Mouse (Mus musculus): ENCODE data around the gene Zdbf2.

Zdbf2 gene

DNA sequence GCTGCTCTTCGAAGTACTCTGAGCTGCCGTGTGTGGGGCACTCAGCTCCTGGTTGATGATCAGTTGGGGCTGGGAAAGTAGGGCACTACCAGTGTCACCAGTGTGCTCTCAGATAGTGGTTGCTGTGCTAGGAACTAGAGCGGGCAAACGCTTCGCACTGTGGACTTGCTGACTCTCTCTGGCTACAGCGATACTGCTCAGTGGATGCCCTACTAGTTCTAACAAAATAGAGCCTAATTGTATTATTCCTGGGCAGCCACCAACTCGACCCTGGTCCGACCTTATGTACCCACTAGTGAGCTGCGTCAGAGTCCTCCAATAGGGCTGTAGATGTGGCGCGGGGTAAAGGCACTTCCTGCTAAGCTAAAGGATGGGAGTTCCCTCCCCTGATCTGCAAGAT lies 9.4 kb upstream of the Zdbf2 start:
- no peak for DNase-seq (ENCODE audit: low read depth, low spot score)

DNA sequence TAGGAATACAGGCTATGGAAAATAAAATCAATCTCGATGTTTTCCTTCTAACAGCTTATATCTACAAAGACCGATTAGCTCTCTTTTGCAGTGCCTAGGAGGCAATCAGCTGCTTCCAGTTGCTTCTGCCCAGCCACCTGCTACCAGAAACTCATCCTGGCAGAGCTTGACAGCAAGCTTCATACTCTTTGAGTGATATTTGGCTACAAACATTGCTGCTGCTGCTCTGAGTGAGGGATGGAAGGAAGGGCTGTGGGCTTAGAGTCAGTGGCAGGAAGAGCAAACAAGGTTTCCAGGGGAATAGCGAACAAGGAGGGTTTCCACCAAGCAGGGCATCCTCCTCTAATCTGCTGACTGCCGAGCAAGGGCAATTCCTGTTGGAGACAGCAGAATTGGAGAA lies 7.6 kb upstream of the Zdbf2 start:
- no peak for DNase-seq (ENCODE audit: low read depth, low spot score)

DNA sequence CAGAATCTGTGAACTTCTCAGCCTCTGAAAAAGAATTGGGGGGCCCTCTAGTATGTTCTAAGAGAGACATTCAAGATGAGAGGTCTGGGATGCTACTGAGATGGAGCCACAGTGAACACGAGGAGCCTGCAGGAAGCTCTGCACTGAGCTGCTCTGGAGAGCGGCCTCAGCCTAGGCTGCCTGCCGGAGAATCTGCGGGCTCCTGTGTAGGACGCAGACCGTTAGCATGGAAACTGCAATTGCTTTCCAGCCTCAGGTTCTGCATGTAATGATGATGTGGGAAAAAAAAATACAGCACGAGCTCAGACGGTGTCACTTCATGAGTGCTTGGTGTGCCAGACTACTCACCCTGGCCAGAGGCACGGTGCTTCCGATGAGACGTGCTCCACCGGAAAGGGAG lies 6.9 kb upstream of the Zdbf2 start:
- peak; percentile 16 for DNase-seq (ENCODE audit: low read depth, low spot score)

DNA sequence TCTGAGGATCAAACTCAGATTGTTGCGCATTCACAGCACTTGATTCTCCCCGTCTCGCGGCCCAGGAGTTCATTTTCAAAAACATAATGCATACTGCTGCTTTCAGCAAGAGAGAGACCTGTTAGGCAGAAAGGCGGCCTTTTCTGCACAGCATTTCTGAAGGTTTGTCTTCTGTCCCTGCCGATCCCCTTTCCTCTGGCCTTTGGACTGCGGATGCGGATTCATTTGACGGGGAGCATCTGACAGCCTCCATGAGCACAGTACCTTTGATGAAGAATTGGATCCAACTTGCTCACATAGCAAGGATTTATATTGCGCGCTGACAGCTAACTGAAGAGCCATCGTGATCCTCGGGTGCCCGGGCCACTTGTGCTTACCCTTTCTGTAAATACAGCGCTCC lies 6.3 kb upstream of the Zdbf2 start:
- no peak for DNase-seq (ENCODE audit: low read depth, low spot score)

DNA sequence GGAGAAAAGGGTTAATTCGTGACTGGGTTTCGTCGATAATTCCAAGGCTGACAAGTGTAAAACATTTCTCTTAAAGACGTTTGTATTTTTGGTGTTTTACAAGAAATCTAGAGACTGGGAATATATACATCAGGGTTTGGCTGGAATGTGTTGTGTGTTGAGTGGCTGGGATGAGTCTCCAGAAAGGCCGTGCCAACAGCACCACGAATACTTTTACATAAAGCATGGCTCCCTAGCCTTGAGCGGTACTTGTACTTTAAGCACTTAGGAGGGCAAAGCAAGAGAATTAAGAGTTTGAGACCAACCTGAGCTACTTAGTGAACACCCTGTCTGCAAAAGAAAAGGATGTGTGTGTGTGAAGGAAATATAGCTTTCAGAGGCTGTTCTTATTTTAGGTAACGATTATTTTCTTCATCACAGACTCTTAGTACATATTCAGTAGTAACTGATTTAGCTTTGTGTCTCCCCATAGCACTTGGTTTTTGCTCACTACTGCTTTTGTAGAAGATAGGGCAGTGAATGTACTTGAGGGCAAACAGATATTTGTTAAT lies 865 bp upstream of the Zdbf2 start:
- DNase-seq (ENCODE audit: low read depth, low spot score) = no peak

DNA sequence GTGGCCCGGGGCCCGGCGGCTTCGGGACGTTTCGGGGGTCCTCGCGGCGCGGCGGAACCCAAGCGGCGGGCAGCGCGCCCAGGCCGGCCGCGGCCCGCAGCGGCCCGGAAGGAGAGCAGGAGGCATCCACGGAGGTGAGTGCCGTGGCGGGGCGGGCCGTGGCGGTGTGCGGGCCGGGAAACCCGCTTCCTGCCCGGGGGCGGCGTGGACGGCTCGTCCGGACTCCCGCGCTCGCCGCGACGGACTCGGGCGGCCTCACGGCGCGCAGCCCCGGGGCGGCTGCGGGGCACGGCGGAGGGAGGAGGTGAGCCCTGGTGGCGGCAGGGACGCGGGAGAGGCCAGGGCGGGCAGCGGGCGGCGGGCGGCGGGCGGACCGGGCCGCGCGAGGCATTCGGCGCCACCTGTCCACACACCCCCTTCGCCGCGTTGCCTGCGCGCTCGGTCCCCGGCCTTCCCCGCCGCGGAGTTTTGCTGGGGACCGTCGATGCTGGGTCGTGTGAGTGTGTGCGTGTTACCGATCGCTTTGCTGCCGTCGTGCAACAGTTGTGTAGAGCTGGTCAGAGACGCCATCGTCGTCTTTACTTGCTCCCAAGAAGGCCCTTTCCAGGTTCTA lies 380 bp downstream of the Zdbf2 start:
- no peak for DNase-seq (ENCODE audit: low read depth, low spot score)

DNA sequence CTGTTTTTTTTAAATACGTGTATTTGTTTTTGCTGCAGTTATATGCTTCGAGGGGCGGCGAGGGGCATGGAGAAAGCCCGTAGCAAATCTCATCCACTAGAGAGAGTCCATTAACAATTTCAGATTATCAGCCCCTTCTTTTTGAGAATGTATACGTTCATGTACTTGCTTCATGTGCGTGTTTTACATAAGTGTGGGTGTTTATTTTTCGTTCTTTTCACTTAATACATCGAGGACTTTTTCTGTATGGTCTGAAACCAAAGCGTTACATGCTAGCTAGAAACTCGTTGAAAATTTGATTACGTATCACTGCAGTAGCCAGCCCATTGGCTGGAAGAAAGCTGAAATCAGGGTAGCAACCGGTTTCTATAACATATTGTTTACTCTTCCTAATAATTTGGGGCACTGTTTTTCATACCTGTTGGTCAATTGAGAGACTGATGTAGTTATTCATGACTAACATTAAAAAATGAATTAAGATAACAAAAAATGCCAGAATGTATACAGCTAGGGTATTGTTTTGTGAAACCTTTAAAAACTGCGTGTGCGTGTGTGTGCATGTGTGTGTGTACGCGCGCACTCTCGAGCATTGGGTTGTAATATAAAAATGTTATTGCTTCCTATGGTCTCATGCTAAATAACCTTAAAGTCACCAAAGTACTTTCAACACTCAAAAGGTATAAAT lies 1.1 kb downstream of the Zdbf2 start:
- no peak for DNase-seq (ENCODE audit: low read depth, low spot score)

DNA sequence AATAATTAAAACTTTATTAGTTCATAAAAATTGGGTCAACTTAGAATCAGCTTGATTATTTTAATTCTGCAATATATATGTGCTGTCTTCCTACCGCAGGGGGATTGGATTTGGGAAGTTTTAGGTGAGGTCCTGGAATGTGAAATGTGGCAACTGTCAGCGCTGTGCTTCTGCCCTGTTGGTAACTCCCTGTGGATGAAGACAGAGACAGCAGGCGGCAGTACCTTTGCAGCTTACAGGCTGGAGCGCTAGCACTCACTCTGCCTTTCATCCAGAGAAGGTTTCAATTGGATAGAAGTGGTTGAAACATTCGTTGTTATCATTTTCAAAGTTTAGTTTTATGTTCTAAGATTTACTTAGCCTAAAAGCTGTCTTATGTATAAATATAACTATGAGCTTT lies 5.0 kb downstream of the Zdbf2 start:
- no peak for DNase-seq (ENCODE audit: low read depth, low spot score)

DNA sequence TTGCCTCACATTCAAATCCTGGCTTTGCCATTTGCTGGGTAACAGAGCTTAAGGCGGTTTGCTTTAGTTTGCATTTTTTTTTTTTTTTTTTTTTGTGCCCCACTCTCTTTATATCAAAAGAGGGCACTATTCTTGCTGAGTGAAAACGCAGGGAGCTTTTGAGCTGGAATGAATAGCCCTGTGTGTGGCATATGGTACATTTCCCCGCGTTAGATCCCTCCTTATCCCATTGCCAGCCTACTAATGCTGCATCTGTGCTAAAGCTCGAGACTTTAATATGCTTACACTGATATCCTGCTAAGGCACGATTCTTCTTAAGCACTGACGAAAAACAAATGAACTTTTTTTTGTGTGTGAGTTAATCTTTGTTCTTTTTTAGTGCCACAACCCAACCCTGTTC lies 20.9 kb downstream of the Zdbf2 start:
- no peak for DNase-seq (ENCODE audit: low read depth, low spot score)

DNA sequence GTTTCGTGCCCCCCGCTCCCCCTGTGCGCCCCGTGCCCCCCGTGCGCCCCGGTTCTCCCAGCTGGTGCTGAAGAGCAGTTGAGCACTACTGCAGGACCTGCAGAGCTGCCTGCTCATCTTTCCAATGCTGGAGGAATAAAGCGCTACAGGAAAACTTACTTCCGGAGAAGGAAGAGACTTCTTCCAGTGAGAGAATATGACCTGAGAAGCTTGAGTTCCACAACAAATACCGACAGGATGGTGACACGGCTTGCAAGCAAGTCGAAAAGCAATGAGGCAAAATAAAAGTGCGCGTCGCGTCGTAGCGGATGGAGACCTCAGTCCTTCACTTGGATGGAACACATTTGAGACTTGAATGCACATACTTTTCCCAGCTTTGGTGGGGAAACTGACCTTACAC lies 36.6 kb downstream of the Zdbf2 start:
- DNase-seq (ENCODE audit: low read depth, low spot score) = peak; percentile 58

DNA sequence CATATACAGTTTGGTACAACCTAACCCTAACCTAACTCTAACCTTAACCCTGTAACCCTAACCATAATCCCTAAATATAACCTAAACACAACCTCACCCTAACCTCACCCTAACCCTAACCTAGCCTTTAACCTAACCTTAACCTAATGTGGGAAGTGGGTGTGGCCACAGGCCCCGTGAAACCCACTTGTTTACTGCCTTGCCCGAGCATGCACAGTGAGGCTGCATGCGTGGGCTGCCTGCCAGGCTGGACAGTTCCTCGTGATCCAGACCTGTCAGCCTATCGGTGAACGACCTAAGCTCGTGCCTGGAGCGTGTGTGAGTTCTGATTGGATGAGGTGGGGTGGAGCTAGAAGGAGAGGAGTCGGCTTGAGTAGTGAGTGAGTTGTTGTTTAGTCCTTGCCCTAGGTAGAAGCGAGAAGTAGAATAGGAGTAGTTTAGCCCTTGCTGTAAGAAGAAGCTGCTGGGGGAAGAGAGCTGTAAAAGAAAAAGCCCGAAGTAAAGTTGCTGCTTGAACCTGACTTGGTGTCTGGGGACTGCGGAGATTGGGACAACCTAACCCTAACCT lies 50.6 kb downstream of the Zdbf2 start:
- peak; percentile 84 for DNase-seq (ENCODE audit: low read depth, low spot score)

Data from R1 (cell line).